Mouse (Mus musculus) adrenal gland, adult (tissue): ENCODE results near the gene Neurod2.

ENCODE experiments used
- DNase-seq, 2 experiments: peaks; one replicate each; pipeline ENCODE4 v3.0.0; 2022 to 2023; ENCODE audit warnings: low spot score in 1 of 2; ENCODE audit not compliant: inconsistent age in 2 of 2

Gene Neurod2

GRCm38 (mm10) chr11:98333981-98334741, 4.7 kb upstream of the Neurod2 start:
- peak in 1 of 2 experiments; percentile 15 for DNase-seq

GRCm38 (mm10) chr11:98333263-98333696, 3.8 kb upstream of the Neurod2 start:
- DNase-seq = no peak

GRCm38 (mm10) chr11:98332841-98333240, 3.4 kb upstream of the Neurod2 start:
- DNase-seq = no peak

- no peak for DNase-seq
Measured at GRCm38 (mm10) chr11:98332186-98332585, 2.7 kb upstream of the Neurod2 start.

- DNase-seq = no peak
Measured at GRCm38 (mm10) chr11:98331401-98331800, 2.0 kb upstream of the Neurod2 start.

GRCm38 (mm10) chr11:98330745-98331204, 1.3 kb upstream of the Neurod2 start:
- peak in 1 of 2 experiments; percentile 15 for DNase-seq

- DNase-seq = peak in 1 of 2 experiments; percentile 15
Measured at GRCm38 (mm10) chr11:98329960-98330744, 704 bp upstream of the Neurod2 start.

GRCm38 (mm10) chr11:98328371-98329069, 928 bp downstream of the Neurod2 start:
- peak in 1 of 2 experiments; percentile 53 for DNase-seq

GRCm38 (mm10) chr11:98328031-98328370, 1.4 kb downstream of the Neurod2 start:
- peak in 1 of 2 experiments; percentile 40 for DNase-seq

GRCm38 (mm10) chr11:98327136-98328030, 2.1 kb downstream of the Neurod2 start:
- DNase-seq = peak in 1 of 2 experiments; percentile 53

- DNase-seq = no peak
Measured at GRCm38 (mm10) chr11:98326741-98327135, 2.7 kb downstream of the Neurod2 start.

- no peak for DNase-seq
Measured at GRCm38 (mm10) chr11:98325821-98326218, 3.6 kb downstream of the Neurod2 start.

- no peak for DNase-seq
Measured at GRCm38 (mm10) chr11:98325191-98325820, 4.1 kb downstream of the Neurod2 start.

GRCm38 (mm10) chr11:98323933-98324332, 5.5 kb downstream of the Neurod2 start:
- peak in 1 of 2 experiments; percentile 75 for DNase-seq

- DNase-seq = no peak
Measured at GRCm38 (mm10) chr11:98323136-98323866, 6.1 kb downstream of the Neurod2 start.

GRCm38 (mm10) chr11:98322159-98322558, 7.3 kb downstream of the Neurod2 start:
- no peak for DNase-seq

GRCm38 (mm10) chr11:98321677-98322003, 7.8 kb downstream of the Neurod2 start:
- no peak for DNase-seq

GRCm38 (mm10) chr11:98320806-98321676, 8.4 kb downstream of the Neurod2 start:
- DNase-seq = peak in 1 of 2 experiments; percentile 30
